Mouse (Mus musculus): ENCODE data around the gene Gm5072.
"Not testable (repeated sequence)": the region's sequence is repeated elsewhere in the genome, so short reads cannot be mapped to it uniquely, and the experiment has no call there.

The Gm5072 gene

GRCm38 (mm10) chrX:91392200-91392599 is at the start of gene Gm5072:
TSS of gene Gm5072 (plus strand) at chrX:91392500.
- DNase-seq (ENCODE audit: low spot score in 2 of 2) = not testable (repeated sequence)

All from right cerebral cortex, postnatal 36 days (tissue).